Mouse (Mus musculus) inflammation-experienced regulatory T-cells, adult 6 months (primary cell): Measurements from ENCODE around the gene Olfr547. TPM values are rescaled to one million over a fixed set of nuclear protein-coding genes. Genes with fewer than 3 reads are reported as not detected.
A peak's percentile ranks its signal among the peaks of the same experiment; 100 is the strongest.
"Not testable (repeated sequence)": the region's sequence is repeated elsewhere in the genome, so short reads cannot be mapped to it uniquely, and the experiment has no call there.

ENCODE experiments used
- ATAC-seq: one replicate; pipeline ENCODE4 v1.8.0; 2017
- polyA plus RNA-seq, 3 experiments: library from polyadenylated mRNA; unstranded; fragments of 100-300 nt; shearing (Covaris generic); gene quantifications; one replicate each; pipeline ENCODE4 v1.2.1; 2017

Gene Olfr547
- not detected for polyA plus RNA-seq

DNA sequence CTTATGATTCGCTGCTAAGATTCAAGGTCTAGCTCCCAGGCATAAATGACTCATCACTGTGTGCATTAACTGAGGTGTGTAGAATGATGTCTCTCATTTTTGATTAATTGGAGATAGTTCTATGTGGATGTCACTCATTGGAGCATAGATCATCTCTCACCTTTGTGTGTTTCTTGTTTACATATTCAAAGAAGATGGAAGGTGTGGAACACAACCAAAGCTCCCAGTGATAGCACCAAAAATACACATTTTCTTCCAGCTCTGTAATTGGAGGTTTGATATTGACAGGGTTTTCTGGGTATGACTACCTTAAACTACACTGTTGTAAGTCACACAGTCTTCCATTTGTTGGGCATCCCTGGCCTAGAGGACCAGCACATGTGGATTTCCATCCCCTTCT is at the start of gene Olfr547:
TSS of gene Olfr547 (plus strand) at position 301 of the 400 bp plus-strand sequence.
- ATAC-seq = no peak

GRCm38 (mm10) chr7:102484766-102485165 is 49.8 kb upstream of the Olfr547 start:
- not testable (repeated sequence) for ATAC-seq

GRCm38 (mm10) chr7:102486105-102486504 is 48.4 kb upstream of the Olfr547 start:
- no peak for ATAC-seq

- ATAC-seq = no peak
These were observed 46.4 kb upstream of the Olfr547 start, which contains the start of gene Olfr544 for GRCm38 (mm10) chr7:102488161-102488560. Olfr544 (minus strand) TSS chr7:102488313.

- not testable (repeated sequence) for ATAC-seq
These were observed 40.1 kb upstream of the Olfr547 start for GRCm38 (mm10) chr7:102494416-102494815.

DNA sequence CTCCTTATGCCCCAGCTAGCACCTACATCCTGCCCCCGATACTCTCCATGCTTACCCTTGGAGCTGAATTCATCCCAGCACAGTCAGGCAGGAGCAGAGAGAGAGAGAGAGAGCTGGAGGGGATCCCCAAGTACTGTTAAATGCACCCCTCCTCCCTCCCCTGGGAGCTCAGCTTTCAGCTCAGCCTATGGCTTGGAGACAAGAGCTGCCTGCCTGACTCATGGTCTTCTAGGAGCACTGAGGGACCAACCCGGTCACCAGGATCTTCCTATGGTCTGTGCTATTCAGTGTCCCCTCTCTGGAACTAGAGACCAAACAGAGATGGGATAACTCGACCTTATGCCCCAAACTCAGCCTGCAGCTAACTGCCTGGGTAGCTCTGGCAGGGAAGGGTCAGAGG is 35.1 kb upstream of the Olfr547 start, which contains the start of gene Olfr545:
TSS of gene Olfr545 (minus strand) at position 101 of the 400 bp plus-strand sequence.
- no peak for ATAC-seq

DNA sequence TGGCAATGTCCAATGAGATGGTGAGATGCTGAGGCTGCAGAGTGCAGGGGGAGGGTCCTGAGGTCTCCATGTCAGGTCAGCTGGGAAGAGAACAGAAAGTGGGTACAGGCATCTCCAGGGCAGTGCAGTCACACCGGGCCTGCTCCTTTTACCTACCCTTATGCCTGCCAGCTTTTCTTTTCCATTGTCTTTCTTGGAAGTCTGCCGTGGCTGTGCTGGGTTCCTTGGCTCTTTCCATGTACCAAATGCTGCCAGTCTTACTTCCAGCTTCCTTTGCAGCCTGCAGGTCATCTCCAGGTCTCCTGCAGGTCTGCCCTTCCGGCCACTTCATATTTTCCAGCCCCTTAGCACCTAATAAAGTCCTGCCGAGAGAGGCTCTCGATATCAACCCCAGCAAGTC is 32.6 kb upstream of the Olfr547 start:
- ATAC-seq = no peak

GRCm38 (mm10) chr7:102506848-102507247 is 27.7 kb upstream of the Olfr547 start:
- ATAC-seq = peak; percentile 68

DNA sequence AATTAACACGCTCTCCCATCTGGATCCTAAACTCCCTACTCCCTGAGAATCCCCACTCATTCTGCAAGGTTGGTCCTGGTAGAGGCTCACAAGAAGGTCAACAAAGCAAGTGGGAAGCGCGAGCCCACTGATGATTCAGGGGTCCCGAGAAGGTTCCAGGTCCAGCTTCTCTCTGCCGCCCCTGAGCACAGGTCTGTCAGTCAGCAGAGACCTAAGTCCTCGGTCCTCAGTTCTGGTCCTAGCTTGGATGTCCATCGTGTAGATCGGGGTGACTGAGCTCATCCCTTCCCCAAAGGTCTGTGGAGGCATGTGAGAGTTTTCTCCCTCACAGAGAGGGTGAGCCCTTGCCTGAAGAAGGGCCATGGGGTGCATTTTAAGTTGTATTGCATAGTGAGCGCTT is 26.5 kb upstream of the Olfr547 start:
- no peak for ATAC-seq

- ATAC-seq = no peak
These were observed 25.9 kb upstream of the Olfr547 start for GRCm38 (mm10) chr7:102508666-102509065.

- ATAC-seq = no peak
These were observed 24.8 kb upstream of the Olfr547 start for GRCm38 (mm10) chr7:102509726-102510125.

- no peak for ATAC-seq
These were observed 22.6 kb upstream of the Olfr547 start for GRCm38 (mm10) chr7:102511927-102512326.

DNA sequence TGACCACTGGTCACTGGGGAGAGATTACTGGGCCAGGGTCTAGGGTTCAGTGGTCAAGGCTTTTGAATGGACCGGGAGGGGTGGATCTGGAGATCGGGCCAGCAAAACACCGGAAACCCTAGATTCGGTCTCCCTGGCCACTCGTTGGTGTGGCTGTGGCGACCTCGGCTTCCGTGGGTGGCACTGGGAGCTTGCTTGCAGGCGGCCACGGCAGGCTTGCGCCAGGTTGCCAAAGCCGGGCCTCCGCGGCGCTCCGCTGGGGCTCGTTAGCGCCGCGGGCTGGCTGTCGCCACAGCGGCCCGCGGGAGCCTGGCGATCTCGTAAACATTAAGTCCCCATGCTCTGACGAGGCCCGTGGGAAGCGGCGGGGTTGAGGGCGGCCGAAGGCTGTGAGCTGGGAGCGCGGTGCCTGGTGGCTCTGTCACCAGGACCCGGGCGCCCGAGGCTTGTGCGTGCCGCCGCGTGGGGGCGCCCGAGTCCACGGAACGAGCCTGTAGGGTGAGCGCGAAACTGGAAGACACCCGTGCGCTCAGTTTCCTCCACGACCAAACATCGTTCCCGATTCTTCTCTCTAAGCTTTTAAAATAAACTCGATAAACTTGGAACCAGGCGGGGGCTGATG is 21.6 kb upstream of the Olfr547 start:
- peak; percentile 93 for ATAC-seq

DNA sequence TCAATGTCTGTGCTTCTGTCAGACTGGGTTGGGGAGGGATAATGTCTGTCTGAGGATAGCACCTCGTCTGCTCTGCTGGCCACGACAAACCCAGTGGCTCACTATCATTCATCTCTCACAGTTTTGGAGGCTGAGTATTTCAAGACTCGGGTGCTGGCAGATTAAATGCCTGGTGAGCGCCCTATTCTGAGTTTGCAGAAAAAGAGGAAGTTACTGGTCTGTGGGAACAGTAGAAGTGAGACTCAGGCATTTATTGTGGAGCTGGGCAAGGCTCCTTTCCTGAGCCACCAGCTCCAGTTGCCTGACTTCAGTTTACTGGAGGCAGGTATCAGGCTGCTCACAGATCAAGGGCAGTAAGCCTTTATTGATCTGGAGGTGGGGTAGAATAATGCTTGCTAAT is 20.4 kb upstream of the Olfr547 start:
- no peak for ATAC-seq

DNA sequence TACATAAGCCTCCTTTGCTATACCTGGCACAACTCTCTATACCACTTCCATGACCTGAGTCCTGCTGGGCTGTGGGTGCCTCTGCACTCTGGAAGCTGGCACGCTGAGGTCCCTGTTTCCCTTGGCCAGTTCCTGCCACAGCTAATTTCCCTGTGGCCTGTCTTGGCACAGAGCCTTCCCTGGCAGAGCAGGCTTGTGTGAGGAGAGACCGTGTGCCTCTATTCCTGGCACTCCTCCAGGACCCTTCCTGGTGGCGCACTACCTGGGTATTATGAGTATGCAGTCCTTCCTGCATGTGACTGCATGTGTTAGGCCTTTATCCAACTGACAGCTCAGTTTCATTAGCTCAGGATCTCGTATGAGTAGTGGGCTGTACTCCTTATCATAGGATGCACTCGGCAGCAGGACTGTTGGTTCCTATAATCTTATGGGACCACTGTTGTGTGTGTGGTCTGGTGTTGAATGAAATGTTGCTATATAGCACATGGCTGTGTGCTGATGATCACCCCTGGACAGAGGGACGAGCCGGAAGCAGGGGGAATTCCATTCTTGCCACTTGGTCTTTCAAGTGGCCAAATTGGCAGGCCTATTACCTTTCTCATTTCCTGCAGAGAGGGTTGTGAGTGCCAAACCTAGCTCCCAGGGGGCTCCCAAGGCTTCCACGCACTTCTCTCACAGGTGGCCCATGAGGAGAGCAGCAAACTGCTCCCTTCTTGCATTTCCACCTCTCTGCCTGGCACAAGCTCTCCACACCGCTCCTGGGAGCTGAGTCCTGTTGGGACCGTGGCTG is 18.1 kb upstream of the Olfr547 start:
- no peak for ATAC-seq

- ATAC-seq = no peak
These were observed 17.6 kb upstream of the Olfr547 start for GRCm38 (mm10) chr7:102517051-102517335.

DNA sequence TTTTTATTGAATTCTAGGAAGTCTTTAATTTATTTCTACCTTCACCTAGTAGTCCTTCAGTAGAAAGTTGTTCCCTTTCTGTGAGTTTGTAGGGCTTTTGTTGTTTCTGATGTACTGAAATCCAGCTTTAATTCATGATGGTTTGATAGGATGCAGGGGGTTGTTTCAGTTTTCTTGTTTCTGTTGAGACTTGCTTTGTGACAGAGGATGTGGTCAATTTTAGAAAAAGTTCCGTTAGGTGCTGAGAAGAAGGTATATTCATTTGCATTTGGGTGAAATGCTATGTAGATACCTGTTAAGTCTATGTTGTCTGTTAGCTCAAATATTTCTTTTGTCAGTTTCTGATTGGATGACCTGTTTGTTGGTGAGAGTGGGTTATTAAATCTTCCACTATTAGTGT is 5.5 kb upstream of the Olfr547 start:
- ATAC-seq = peak; percentile 95

DNA sequence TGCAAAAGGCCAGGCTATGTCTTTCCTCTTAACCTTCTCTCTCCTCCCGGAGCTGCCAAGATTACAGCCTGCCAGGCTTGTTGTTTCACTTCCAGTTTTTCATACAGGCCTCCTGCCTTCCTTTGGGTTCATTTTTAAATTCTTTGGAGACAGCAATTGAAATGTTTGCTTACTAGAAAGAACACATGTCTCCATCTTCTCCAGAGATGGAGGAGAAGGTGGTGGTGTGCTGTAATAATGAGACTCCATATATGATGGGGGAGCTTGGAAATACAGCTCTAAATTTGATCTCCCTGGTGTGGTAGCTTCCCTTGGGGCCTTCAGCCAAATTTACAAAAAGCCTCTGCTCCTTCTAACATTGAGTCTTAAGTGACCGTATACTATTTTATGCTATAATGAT is 6.0 kb downstream of the Olfr547 start, which contains the start of gene Olfr548-ps1:
TSS of gene Olfr548-ps1 (plus strand) at position 301 of the 400 bp plus-strand sequence.
- no peak for ATAC-seq

- no peak for ATAC-seq
These were observed 6.7 kb downstream of the Olfr547 start for GRCm38 (mm10) chr7:102541251-102541650.

- ATAC-seq = no peak
These were observed 15.0 kb downstream of the Olfr547 start, which contains the start of gene Olfr549 for GRCm38 (mm10) chr7:102549570-102549969. Olfr549 (plus strand) TSS chr7:102549870.

- ATAC-seq = peak; percentile 77
These were observed 18.7 kb downstream of the Olfr547 start for GRCm38 (mm10) chr7:102553279-102553678.

- peak; percentile 100 for ATAC-seq
These were observed 30.7 kb downstream of the Olfr547 start, which contains the start of gene Trim21 for GRCm38 (mm10) chr7:102564999-102565997. Trim21 (minus strand) TSS chr7:102565486.

DNA sequence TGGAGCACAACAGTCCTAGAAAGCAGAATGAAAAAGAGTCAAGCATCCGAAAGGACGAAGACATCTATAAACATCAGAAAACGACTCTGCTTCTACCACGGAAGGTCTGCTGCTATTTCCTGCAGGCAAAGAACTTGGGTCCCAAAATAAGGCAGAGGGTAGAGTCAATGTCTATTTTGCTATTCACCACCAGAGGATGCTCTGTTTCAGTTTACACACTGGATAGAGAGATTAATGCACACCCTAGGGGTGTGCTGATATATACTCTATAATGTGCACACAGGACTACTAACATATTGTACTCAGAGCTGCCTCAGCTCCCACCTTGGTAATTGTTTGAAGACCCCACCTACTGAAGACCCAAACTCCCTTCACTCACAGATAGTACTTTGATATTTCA is 31.7 kb downstream of the Olfr547 start:
- ATAC-seq = no peak
